Mouse (Mus musculus): ENCODE data around the gene Fbxw27. TPM values are rescaled to one million over a fixed set of nuclear protein-coding genes. Genes with fewer than 3 reads are reported as not detected.

The Fbxw27 gene
- polyA plus RNA-seq (2012; rRNA removed) = 0.10 TPM in 1 of 2 replicates, not detected in the other

DNA sequence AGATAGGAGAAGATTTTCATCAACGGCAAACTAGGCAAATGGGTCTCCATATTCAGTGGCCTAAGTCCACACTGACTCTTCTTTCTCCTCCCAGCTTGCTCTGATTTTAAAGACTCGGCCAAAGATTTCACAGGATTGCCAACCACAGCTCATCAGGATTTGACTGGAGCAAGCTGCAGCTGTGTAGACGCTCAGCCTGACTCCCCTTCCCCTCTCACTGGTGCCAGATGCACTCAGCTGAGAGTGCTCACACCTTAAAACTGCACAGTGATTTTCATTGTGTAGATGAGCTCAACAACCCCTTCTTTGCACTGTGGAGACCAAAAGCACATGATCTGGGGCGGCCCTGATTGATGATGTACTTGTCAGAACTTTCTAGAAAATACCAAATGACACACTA lies at the start of gene Fbxw27:
Gene Fbxw27 (minus strand): TSS at position 101 of the 400 bp plus-strand sequence.

DNA sequence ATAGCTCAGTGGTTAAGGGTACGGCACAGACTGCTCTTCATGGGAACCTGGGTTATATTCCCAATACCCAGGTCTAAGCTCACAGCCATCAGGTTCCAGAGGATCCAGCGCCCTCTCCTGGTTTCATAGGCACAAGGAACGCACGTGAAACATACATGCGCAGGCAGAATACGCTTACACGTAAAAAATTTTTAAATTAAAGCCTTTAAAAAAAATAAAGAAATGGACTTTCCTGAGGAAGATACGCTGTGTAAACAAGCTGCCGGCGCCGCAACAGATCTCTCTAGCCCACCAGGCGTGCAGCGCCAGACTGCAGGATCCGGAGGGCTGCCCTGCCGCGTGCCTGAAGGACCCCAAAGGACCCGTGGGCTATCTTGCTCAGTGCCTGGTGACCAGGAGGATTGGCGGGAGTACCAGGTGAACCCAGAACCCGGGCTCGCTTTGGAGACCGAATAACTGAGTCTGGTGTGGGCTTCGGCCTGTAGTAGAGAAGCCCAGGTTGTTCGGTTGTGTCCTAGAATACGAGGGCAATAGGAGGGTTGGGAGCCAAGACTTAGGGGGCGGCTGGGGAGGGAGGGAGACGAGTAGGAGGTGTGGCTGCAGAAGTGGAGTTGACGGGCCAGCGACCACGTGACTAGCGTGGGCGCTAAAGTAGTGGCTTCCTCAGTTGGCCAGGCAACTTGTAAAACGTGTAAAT lies 42.1 kb upstream of the Fbxw27 start, which contains the start of gene Nme6:
Gene Nme6 (plus strand): TSS at position 359 of the 697 bp plus-strand sequence.

DNA sequence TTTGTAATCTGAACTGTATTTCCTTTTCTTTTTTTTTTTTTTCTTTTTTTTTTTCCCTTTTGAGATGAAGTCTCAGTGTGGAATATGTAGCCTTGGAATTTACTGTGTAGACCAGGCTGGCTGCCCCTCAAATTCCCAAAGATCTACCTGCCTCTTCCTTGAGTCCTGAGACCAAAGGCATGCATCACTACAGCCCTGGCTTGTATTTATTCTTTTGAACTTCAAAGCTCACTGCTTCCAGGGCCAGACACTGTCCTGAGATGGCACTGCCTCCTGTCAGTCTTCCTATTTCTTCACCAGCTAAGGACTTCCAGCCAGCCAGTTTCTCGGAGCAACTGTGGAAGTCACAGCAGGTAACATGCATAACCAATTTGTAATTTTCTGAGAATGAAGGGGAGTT lies 21.5 kb upstream of the Fbxw27 start, which contains the start of gene Spink8:
Gene Spink8 (plus strand): TSS at position 301 of the 400 bp plus-strand sequence.

DNA sequence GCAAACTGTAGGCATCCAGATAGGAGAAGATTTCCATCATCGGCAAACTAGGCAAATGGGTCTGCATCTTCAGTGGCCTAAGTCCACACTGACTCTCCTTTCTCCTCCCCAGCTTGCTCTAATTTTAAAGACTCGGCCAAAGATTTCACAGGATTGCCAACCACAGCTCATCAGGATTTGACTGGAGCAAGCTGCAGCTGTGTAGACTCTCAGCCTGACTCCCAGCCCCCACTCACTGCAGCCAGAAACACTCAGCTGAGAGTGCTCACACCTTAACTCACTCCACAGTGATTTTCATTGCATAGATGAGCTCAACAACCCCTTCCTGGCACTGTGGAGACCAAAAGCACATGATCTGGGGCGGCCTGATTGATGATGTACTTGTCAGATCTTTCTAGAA lies 44.5 kb downstream of the Fbxw27 start, which contains the start of gene Fbxw26:
Gene Fbxw26 (minus strand): TSS at position 101 of the 400 bp plus-strand sequence.

Other genes starting within 250 kb of the Fbxw27 start
- gene Fbxw15, start 222.4 kb downstream of the Fbxw27 start, polyA plus RNA-seq (2012; rRNA removed) = 0.03 and 0.10 TPM in 2 replicates
- not detected in 2 replicates for gene Fbxw24, start 164.6 kb downstream of the Fbxw27 start, polyA plus RNA-seq (2012; rRNA removed)
- gene Fbxw25, start 126.0 kb downstream of the Fbxw27 start, polyA plus RNA-seq (2012; rRNA removed) = not detected in 2 replicates
- 0.04 and 0.05 TPM in 2 replicates for gene Fbxw18, start 88.0 kb downstream of the Fbxw27 start, polyA plus RNA-seq (2012; rRNA removed)
- gene Fbxw26, start 44.6 kb downstream of the Fbxw27 start, polyA plus RNA-seq (2012; rRNA removed) = 0.02 TPM in 1 of 2 replicates, not detected in the other
- not detected in 2 replicates for gene Spink8, start 21.6 kb upstream of the Fbxw27 start, polyA plus RNA-seq (2012; rRNA removed)
- 40.1 and 46.4 TPM in 2 replicates for gene Nme6, start 42.1 kb upstream of the Fbxw27 start, polyA plus RNA-seq (2012; rRNA removed)
- gene Camp, start 58.9 kb upstream of the Fbxw27 start, polyA plus RNA-seq (2012; rRNA removed) = 463 and 697 TPM in 2 replicates
- gene Cdc25a, start 84.9 kb upstream of the Fbxw27 start, polyA plus RNA-seq (2012; rRNA removed) = 6.4 and 7.5 TPM in 2 replicates
- gene Map4, start 140.8 kb upstream of the Fbxw27 start, polyA plus RNA-seq (2012; rRNA removed) = 14.1 and 17.6 TPM in 2 replicates

Data from liver, embryonic 18 days (tissue).